Mouse (Mus musculus) heart, adult 2 months (tissue): ENCODE data around the gene Map4k4. TPM values are rescaled to one million over a fixed set of nuclear protein-coding genes. Genes with fewer than 3 reads are reported as not detected.

Experiments
- DNase-seq, 2 experiments: peaks; one replicate each; pipeline ENCODE4 v3.0.0; 2021
- H3K27ac ChIP-seq: fragments of 200-600 bp; 2 replicates; pipeline ENCODE4 v1.8.1; 2022
- H3K27me3 ChIP-seq: fragments of 200-500 bp; 2 replicates; pipeline ENCODE4 v1.6.1; 2012; ENCODE audit warnings: mild to moderate bottlenecking, low read length, inconsistent platforms, mixed read lengths; ENCODE audit not compliant: control insufficient read depth, insufficient read depth
- H3K36me3 ChIP-seq: fragments of 200-500 bp; 2 replicates; pipeline ENCODE4 v1.6.1; 2012; ENCODE audit warnings: low read length, inconsistent platforms; ENCODE audit not compliant: control insufficient read depth, insufficient read depth
- H3K4me1 ChIP-seq: fragments of 200-500 bp; 2 replicates; pipeline ENCODE4 v1.6.1; 2011; ENCODE audit warnings: low read length; ENCODE audit not compliant: control insufficient read depth, insufficient read depth
- H3K4me3 ChIP-seq: fragments of 200-600 bp; 2 replicates; pipeline ENCODE4 v1.8.1; 2022
- H3K79me2 ChIP-seq: fragments of 200-500 bp; replicated peaks from 2 replicates; pipeline ENCODE4 v1.6.1; 2012; ENCODE audit warnings: mild to moderate bottlenecking, inconsistent platforms, low read length, moderate library complexity, mixed read lengths; ENCODE audit not compliant: control insufficient read depth, insufficient read depth
- H3K9ac ChIP-seq: fragments of 200-500 bp; 2 replicates; pipeline ENCODE4 v1.6.1; 2012; ENCODE audit warnings: low read depth, mild to moderate bottlenecking, control low read depth, inconsistent platforms, low read length, mixed read lengths
- CTCF ChIP-seq: fragments of 200-600 bp; IDR thresholded peaks from 2 replicates; pipeline ENCODE4 v1.8.1; 2022; ENCODE audit warnings: antibody characterized with exemption, mild to moderate bottlenecking, moderate library complexity
- EP300 ChIP-seq: fragments of 200-500 bp; IDR thresholded peaks from 2 replicates; pipeline ENCODE4 v1.6.1; 2011; ENCODE audit warnings: low read depth, low read length, control low read depth; ENCODE audit not compliant: insufficient read depth
- POLR2A ChIP-seq: fragments of 200-500 bp; IDR thresholded peaks from 2 replicates; pipeline ENCODE4 v1.6.1; 2011; ENCODE audit warnings: mild to moderate bottlenecking, low read depth, low read length, control low read depth; ENCODE audit not compliant: insufficient read depth
- WGBS: fragments of 180-500 bp; shearing (Covaris S2); methylation state at CpG from one replicate; pipeline ENCODE4 v1.1.7; 2018; 5-methylcytosine and 5-hydroxymethylcytosine counted together
- intact Hi-C: fragments of 180-260 bp; cut with DNase I; formaldehyde crosslinking; loops from one replicate; pipeline ENCODE4 v1.15.1; 2025
- polyA plus RNA-seq: library from polyadenylated mRNA; depleted of rRNA; stranded (reverse); fragments of >200 nt; gene quantifications from 2 replicates; pipeline ENCODE4 v1.2.3, GENCODE M21; 2012
- total RNA-seq, 2 experiments: library from RNA; stranded (reverse); gene quantifications; 2 replicates each; pipeline ENCODE4 v1.2.3; 2021

Map4k4 gene
- total and polyA plus RNA-seq, 3 experiments, result 85.2 to 134 (median 129) TPM

DNA sequence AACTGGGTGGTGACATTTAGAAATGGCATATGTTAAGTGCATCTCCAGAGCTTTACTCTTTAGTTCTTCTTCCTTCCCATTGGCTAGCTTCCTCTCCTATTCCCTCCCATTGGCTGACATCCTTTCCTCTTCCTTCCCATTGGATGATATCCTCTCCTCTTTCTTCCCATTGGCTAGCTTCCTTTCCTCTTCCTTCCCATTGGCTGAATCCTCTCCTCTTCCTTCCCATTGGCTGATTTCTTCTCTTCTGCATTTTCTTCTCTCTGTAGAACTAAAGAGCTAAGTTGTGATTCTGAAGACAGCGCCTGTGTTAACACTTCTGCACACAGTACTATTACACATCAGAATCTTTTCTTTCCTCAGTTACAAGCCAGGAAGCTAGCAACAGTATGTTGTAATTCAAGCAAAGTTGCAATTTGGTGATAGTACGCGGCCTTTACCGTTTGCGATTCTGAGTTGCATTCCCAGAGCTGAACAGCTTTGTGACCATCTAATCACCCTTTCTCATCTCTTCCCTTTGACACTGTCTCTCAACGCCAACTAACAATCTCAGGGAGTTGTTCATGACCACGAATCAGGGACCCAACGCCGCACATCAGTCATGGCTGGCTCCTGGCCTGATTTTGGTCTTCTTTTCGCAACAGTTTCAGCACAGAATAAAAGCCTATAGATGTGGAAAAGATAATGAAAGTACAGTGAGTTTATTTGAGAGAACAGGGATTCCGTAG is 7.4 kb upstream of the Map4k4 start:
- Histone ChIP-seq H3K27ac (no peak overlapping the region), H3K79me2 (no peaks in the 10 kb centered on the region), H3K4me1 (peaks cover 6% of the 10 kb centered on the region), H3K36me3 (no peaks in the 10 kb centered on the region), H3K9ac (no peak overlapping the region), H3K4me3 (no peak overlapping the region), H3K27me3 (no peaks in the 10 kb centered on the region)
- no peak for TF ChIP-seq CTCF
- no peak for TF ChIP-seq EP300
- TF ChIP-seq POLR2A, result no peak
- WGBS, result 92% methylated on average over 11 of the region's 11 CpGs
- intact Hi-C loops, result no loop called here
- no peak for DNase-seq

- no peak for TF ChIP-seq POLR2A
- TF ChIP-seq CTCF, result no peak
- TF ChIP-seq EP300, result no peak
- intact Hi-C loops, result loop anchor here (1.0 kb wide), 1 partner anchor 23 kb away; no protein-coding TSS in a partner anchor
- Histone ChIP-seq H3K79me2 (no peaks in the 10 kb centered on the region), H3K27me3 (no peaks in the 10 kb centered on the region), H3K36me3 (no peaks in the 10 kb centered on the region), H3K27ac (no peak overlapping the region), H3K4me1 (peaks cover 6% of the 10 kb centered on the region), H3K4me3 (no peak overlapping the region), H3K9ac (no peak overlapping the region)
- 17% methylated on average over 2 of the region's 2 CpGs for WGBS
- DNase-seq, result peak in 1 of 2 experiments; percentile 57
Measured at GRCm38 (mm10) chr1:39895097-39895496, 5.6 kb upstream of the Map4k4 start.

DNA sequence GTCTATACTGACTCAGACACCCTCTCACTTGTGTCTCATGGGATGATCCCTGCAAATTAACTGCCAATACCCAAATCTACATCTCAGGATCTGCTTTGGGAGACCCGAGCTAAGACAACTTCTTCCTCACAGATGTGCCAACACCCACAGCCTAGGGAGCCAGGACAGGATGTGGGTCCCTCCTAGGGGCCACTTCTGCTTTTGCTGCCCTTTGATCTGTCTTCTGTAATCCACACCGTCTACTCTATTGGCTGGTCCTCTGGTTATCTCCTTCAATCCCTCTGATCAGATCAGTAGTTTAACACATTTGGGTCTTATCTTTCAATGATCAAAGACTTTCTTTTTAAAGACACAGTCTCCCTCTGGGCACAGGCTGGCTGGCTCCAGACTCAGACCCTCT is 5.2 kb upstream of the Map4k4 start:
- Histone ChIP-seq H3K36me3 (no peaks in the 10 kb centered on the region), H3K79me2 (no peaks in the 10 kb centered on the region), H3K9ac (no peak overlapping the region), H3K4me1 (peaks cover 6% of the 10 kb centered on the region), H3K27me3 (no peaks in the 10 kb centered on the region), H3K27ac (no peak overlapping the region), H3K4me3 (no peak overlapping the region)
- TF ChIP-seq CTCF (no peak), POLR2A (no peak), EP300 (no peak)
- DNase-seq, result no peak
- WGBS, result 38% methylated on average over 2 of the region's 2 CpGs
- intact Hi-C loops, result loop anchor here (1.0 kb wide), 1 partner anchor 23 kb away; no protein-coding TSS in a partner anchor

GRCm38 (mm10) chr1:39896581-39896980 is 4.1 kb upstream of the Map4k4 start:
- TF ChIP-seq EP300 (no peak), CTCF (no peak), POLR2A (no peak)
- 72% methylated on average over 2 of the region's 2 CpGs for WGBS
- Histone ChIP-seq H3K4me3 (no peak overlapping the region), H3K4me1 (peaks cover 6% of the 10 kb centered on the region), H3K36me3 (no peaks in the 10 kb centered on the region), H3K27me3 (no peaks in the 10 kb centered on the region), H3K27ac (no peak overlapping the region), H3K79me2 (no peaks in the 10 kb centered on the region), H3K9ac (no peak overlapping the region)
- intact Hi-C loops, result no loop called here
- no peak for DNase-seq

- no peaks in the 10 kb centered on the region for H3K27me3 ChIP-seq
- 80% methylated on average over 4 of the region's 4 CpGs for WGBS
- DNase-seq, result no peak
- H3K27ac ChIP-seq, result no peak overlapping the region
- TF ChIP-seq POLR2A, result no peak
- no peak for TF ChIP-seq EP300
- no peak for TF ChIP-seq CTCF
- H3K79me2 ChIP-seq, result no peaks in the 10 kb centered on the region
- intact Hi-C loops, result no loop called here
- peaks cover 7% of the 10 kb centered on the region for H3K4me1 ChIP-seq
- H3K36me3 ChIP-seq, result peaks cover 10% of the 10 kb centered on the region
- no peak overlapping the region for H3K4me3 ChIP-seq
- no peak overlapping the region for H3K9ac ChIP-seq
Measured at GRCm38 (mm10) chr1:39898686-39899085, 2.0 kb upstream of the Map4k4 start.

DNA sequence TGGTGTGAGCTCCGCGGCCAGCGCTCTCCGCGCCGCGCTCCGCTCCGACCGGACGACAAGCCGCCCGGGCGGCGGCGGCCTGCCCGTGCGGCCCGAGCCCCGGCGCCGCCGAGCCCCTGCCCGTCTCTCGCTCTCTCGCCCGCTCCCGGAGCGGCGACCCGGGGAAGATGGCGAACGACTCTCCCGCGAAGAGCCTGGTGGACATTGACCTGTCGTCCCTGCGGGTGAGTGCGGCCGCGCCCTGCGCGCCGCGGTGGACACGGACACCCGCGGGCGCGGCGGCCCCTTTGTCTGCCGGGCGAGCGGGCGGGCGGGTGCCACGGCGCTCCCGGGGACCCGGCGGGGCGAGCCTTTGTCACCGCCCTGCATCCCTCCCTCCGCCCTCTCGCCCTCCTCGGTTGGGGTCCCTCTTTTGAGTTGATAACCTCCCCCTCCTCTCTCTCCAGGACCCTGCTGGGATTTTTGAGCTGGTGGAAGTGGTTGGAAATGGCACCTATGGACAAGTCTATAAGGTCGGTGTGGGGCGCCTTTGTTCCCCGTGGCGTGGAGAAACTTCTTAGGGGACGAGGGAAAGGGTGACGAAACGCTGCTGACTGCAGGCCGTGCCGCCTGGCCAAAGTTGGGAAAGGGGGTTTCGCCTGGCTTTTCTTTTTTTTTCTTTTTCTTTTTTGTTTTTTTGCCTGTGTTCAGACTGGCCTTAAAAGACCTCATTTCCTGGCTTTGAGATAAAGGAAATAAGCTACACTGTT is 524 bp downstream of the Map4k4 start:
- WGBS, result 1% methylated on average over 65 of the region's 75 CpGs
- intact Hi-C loops, result loop anchor here (2.0 to 5.0 kb wide), 3 partner anchors 32 to 140 kb away; no protein-coding TSS in a partner anchor
- H3K4me1 ChIP-seq, result peaks cover 16% of the 10 kb centered on the region

More for the DNA sequence above, 524 bp downstream of the Map4k4 start:
- peak overlapping the region; percentile 80 for H3K4me3 ChIP-seq
- H3K27me3 ChIP-seq, result no peaks in the 10 kb centered on the region
- peaks cover 8% of the 10 kb centered on the region for H3K79me2 ChIP-seq
- peak overlapping the region; percentile 95 for H3K27ac ChIP-seq
- 0 out of 2 replicates have a peak, but pooled peaks have one; percentile 35 for TF ChIP-seq POLR2A
- no peak for TF ChIP-seq EP300
- DNase-seq, result peak; percentile 81 to 82
- peaks cover 23% of the 10 kb centered on the region for H3K36me3 ChIP-seq
- peak overlapping the region; percentile 96 for H3K9ac ChIP-seq
